Mouse (Mus musculus): ENCODE results near the gene Scaf8. TPM values are rescaled to one million over a fixed set of nuclear protein-coding genes. Genes with fewer than 3 reads are reported as not detected.
"Not testable (repeated sequence)": the region's sequence is repeated elsewhere in the genome, so short reads cannot be mapped to it uniquely, and the experiment has no call there.

Gene Scaf8
- total RNA-seq, 2 experiments from 2014 or later: 17.8 to 22.7 TPM

DNA sequence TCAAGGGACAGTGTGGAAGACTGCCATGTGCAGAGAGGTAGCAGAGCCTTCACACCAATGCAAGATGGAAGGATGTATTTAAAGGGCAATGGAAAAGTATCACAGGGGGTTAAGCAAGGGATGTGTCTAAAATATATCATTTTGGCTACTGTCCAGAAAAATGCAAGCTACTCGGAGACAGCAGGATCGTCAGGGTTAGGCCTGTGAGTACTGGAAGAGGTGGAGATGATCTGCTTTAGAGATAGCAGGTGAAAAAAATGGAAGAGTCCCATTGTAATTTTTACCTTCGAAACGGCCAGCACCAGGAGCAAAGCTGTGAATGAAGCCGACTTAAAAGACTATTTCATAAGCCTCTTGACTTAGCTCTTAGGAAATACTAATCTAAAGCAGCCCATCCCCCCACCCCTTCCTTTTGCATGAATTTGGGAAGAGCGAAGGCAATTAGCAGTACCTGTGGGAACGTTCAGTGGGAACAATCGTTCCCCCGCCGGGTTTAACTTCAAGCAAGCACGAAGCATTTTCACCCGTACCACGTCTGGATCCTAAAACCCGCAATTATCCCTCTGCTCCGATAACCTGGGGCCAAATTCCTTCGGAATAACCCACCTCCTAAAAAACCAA is 925 bp upstream of the Scaf8 start:
- intact Hi-C loops (cut with DNase I): loop anchor here (10.0 kb wide), 1 partner anchor 51 kb away; no protein-coding TSS in a partner anchor
- no peak for DNase-seq

GRCm38 (mm10) chr17:3114358-3114719 is 433 bp upstream of the Scaf8 start:
- intact Hi-C loops (cut with DNase I): loop anchor here (10.0 kb wide), 1 partner anchor 50 kb away; no protein-coding TSS in a partner anchor
- DNase-seq: no peak

DNA sequence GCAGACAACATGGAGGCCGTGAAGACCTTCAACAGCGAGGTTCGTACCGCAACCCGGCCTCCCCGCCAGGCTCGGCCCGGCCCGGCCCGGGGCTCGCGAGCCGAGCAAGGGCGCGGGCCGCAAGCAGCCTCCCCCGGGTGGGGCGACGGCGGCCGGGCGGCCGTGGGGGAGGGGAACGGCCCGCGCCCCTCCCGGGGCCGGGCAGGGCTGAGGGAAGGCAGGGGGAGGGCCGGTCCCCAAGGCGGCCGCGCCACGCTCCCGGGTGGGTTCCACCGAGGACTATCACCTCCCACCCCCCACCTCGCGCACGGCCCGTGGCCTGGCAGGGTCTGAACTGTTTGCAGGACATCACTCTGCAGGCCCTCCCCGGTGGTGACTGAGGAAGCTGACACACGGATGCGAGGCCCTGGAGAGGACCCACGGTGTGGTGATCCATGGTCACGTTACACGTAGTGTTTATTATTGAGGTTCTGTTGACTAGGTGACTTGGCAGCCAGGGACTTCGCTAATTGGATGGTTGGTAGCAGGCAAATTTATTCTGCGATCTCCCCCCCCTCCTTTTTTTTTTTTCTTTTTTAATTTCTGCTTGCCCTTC is 705 bp downstream of the Scaf8 start:
- intact Hi-C loops (cut with DNase I): loop anchor here (5.0 to 10.0 kb wide), 2 partner anchors 49 to 107 kb away; no protein-coding TSS in a partner anchor
- peak in 1 of 2 experiments; percentile 38 for DNase-seq

DNA sequence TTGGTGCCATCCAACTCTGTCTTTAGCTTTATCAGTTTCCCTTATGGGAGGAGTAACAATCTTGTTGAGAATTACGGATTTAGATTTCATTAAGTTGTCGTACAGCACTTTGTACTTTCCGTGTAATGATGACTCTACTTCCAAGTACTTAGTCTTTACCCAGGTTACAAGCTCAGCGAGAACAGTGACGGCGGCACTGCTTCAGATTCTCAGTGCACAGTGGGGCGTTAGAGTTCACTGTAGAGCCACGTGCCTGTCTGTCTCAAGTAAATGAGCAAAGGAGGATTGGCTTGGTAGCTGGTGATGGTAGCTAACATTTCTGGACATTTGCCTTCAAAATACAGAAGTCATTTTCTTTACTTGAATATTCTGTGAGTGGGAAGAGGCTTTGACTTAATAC is 6.2 kb downstream of the Scaf8 start:
- intact Hi-C loops (cut with DNase I); DNase-seq: not testable (repeated sequence)

- intact Hi-C loops (cut with DNase I); DNase-seq: not testable (repeated sequence)
Measured at GRCm38 (mm10) chr17:3123581-3123980, 8.8 kb downstream of the Scaf8 start.

- intact Hi-C loops (cut with DNase I): no loop called here
- DNase-seq: no peak
Measured at GRCm38 (mm10) chr17:3128716-3129115, 13.9 kb downstream of the Scaf8 start.

GRCm38 (mm10) chr17:3129791-3130190 is 15.0 kb downstream of the Scaf8 start:
- intact Hi-C loops (cut with DNase I): no loop called here
- DNase-seq: no peak

DNA sequence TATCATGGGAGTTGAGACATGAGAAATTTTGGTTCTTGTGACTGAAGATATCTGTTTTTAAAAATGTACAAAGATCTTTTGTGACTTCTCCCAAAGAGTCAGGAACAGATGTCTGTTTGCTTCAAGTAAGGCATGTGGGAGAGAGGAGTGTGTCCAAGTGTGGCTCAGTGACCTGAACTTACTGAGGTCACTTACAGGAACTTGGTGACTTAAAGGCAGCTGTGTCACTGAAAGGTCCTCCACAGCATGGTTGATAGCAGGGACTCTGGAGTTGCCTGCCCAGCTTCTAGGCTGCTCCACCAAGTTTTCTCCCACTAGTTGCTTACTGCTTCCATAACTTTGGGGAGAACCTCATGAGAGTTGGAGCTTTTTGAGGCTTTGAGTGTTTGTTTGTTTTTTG is 20.6 kb downstream of the Scaf8 start:
- intact Hi-C loops (cut with DNase I): no loop called here

GRCm38 (mm10) chr17:3136127-3136526 is 21.4 kb downstream of the Scaf8 start:
- no peak for DNase-seq
- intact Hi-C loops (cut with DNase I): no loop called here

More for the DNA sequence above, 20.6 kb downstream of the Scaf8 start:
- no peak for DNase-seq

GRCm38 (mm10) chr17:3138387-3138786 is 23.6 kb downstream of the Scaf8 start:
- intact Hi-C loops (cut with DNase I): no loop called here

GRCm38 (mm10) chr17:3140100-3140499 is 25.3 kb downstream of the Scaf8 start:
- DNase-seq: no peak
- intact Hi-C loops (cut with DNase I): no loop called here

More at GRCm38 (mm10) chr17:3138387-3138786, 23.6 kb downstream of the Scaf8 start:
- no peak for DNase-seq

GRCm38 (mm10) chr17:3148853-3149252 is 34.1 kb downstream of the Scaf8 start:
- no peak for DNase-seq
- intact Hi-C loops (cut with DNase I): no loop called here

DNA sequence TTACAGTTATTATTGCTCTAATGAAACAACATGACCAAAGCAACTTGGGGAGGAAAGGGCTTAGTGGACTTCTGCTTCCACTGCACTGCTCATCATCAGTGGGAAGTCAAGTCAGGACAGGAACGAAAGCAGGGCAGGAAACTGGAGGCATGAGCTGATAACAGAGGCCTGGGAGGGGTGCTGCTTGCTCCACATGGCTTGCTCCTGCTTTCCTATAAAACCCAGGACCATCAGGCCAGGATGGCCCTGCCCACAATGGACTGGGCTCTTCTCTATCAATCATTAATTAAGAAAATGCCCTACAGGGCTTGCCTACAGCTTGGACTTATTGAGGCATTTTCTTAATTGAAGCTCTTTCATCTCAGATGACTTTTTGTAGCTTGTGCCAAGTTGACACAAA is 34.8 kb downstream of the Scaf8 start:
- intact Hi-C loops (cut with DNase I): no loop called here
- DNase-seq: no peak

GRCm38 (mm10) chr17:3150701-3151100 is 35.9 kb downstream of the Scaf8 start:
- intact Hi-C loops (cut with DNase I); DNase-seq: not testable (repeated sequence)

DNA sequence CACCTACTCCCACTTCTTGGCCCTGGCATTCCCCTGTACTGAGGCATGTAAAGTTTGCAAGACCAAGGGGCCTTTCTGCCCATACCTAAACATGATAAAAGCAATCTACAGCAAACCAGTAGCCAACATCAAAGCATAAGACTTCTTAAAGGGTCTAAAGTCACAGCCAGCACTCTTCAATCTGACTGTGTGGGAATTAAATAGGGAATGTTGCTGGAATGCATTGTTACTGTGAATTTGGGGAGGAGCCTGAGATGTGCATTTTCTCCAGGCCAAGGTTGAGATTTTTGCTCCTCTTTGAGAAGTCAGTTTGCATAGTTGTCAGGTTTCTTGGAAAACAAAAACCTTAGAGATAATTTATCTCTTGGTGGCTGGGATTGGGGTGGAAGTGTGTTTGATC is 36.4 kb downstream of the Scaf8 start:
- intact Hi-C loops (cut with DNase I): no loop called here
- DNase-seq: no peak

DNA sequence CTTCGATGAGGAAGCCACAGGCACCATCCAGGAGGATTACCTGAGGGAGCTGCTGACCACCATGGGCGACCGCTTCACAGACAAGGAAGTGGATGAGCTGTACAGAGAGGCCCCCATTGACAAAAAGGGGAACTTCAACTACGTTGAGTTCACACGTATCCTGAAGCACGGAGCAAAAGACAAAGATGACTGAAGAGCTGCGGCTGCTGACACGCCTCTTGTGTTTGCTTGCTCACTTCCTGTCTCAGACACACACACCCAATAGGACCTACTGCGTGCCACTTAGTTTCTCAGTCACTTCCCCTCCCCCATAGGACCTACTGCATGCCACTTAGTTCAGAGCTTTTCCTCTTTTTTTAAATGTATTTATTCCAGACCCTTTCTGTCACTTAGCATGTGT is 41.4 kb downstream of the Scaf8 start:
- DNase-seq; intact Hi-C loops (cut with DNase I): not testable (repeated sequence)

GRCm38 (mm10) chr17:3157016-3157415 is 42.2 kb downstream of the Scaf8 start:
- intact Hi-C loops (cut with DNase I): no loop called here
- DNase-seq: no peak

GRCm38 (mm10) chr17:3162905-3163304 is 48.1 kb downstream of the Scaf8 start:
- peak in 1 of 2 experiments; percentile 19 for DNase-seq

DNA sequence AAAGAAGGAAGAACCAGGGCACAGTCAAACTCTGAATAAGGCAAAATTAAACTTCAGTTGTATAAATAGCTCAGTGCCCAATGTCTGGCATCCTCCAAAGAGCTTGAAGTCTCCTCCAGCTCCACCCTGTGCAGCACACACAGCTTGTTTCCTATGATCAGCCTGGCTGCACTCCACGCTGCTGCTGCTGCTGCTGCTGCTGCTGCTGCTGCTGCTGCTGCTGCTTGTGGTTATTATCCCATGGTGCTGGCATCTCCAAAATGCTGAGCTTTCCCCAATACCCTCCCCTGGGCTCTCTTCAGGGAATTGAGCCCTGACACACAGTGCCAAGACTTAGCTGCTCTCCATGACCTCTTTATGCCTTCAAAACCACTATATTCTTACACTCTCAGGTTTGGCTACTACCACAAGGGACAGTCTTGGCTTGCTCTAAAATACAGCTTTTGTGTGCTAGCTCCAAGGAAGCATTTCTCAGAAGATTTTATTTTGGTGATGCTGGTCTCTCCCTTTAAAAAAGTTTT is 65.7 kb downstream of the Scaf8 start:
- intact Hi-C loops (cut with DNase I); DNase-seq: not testable (repeated sequence)

More at GRCm38 (mm10) chr17:3162905-3163304, 48.1 kb downstream of the Scaf8 start:
- intact Hi-C loops (cut with DNase I): loop anchor here (10.0 kb wide), 1 partner anchor 48 kb away; the partner anchor contains the start of gene Scaf8

- intact Hi-C loops (cut with DNase I); DNase-seq: not testable (repeated sequence)
Measured at GRCm38 (mm10) chr17:3195483-3195882, 80.7 kb downstream of the Scaf8 start.

DNA sequence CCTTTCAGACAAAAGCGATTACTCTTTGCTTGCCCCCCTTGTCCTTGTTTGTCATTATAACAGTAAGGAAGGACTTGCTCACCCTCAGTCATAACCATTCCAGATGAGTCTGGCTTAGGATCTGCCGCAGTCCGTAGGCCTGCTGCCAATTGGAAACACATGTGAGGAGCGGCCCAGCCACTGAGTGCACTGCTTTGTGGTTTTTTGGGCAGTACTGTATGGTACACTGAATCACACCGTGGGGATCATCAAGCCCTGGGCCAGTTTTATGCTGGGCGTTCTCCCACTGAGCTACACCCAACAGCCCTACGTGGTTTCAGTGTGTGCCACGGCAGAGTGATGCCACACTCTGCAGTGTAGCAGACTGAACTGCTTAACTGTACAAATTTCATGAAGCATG is 85.6 kb downstream of the Scaf8 start:
- intact Hi-C loops (cut with DNase I): no loop called here
- peak; percentile 25 to 36 for DNase-seq

DNA sequence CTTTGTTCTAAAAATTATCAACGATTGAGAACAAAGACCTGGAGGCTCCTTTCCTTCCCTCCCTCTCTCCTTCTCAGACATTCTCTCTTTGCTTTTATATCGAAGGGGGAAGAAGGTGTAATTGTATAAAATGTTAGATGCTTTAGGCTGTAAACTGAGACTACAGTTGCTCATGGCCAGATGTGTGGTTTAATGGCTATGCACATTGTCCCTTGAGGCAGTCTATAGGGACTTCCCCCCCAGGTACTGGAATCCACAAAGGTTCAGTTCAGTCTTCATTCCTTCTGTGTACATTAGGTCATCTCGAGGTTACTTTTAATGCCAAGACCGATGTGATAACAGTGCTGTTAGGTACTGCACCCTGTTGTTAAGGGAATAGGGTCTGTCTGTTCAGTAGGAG is 89.1 kb downstream of the Scaf8 start:
- no peak for DNase-seq
- intact Hi-C loops (cut with DNase I): no loop called here
